In genomic region chr3:94882579-94882978, GRCm38 (mm10) we compare ENCODE assay signal across 27 mouse cellular contexts.
"Had no signal": no experiment of that assay in that cellular context is flagged by ENCODE, and none has a peak within 500 bp of the region (broad histone marks: within the 10 kb centered on the region; RNA-seq: fewer than 3 reads in every experiment).

No protein-coding gene starts in this region.

- H3K9me3 ChIP-seq: limb, embryonic 10.5 days; limb, embryonic 12.5 days; limb, embryonic 13.5 days; limb, embryonic 15.5 days; liver, embryonic 12.5 days; liver, embryonic 13.5 days; liver, embryonic 15.5 days; lung, embryonic 15.5 days; megakaryocyte, embryonic 14.5 days; midbrain, embryonic 10.5 days; midbrain, embryonic 12.5 days; midbrain, embryonic 13.5 days; midbrain, embryonic 15.5 days; neural tube, embryonic 12.5 days had no signal

- H3K9ac ChIP-seq: limb, embryonic 12.5 days; limb, embryonic 13.5 days; limb, embryonic 15.5 days; liver, embryonic 12.5 days; liver, embryonic 13.5 days; liver, embryonic 14.5 days; liver, embryonic 15.5 days; liver, postnatal 0 days; lung, embryonic 14.5 days; lung, embryonic 15.5 days; midbrain, embryonic 12.5 days; midbrain, embryonic 13.5 days; midbrain, embryonic 15.5 days; neural tube, embryonic 12.5 days had no signal

- H3K27ac ChIP-seq: limb, embryonic 10.5 days; limb, embryonic 12.5 days; limb, embryonic 13.5 days; limb, embryonic 15.5 days; liver, embryonic 12.5 days; liver, embryonic 13.5 days; liver, embryonic 14.5 days; liver, embryonic 15.5 days; lung, embryonic 15.5 days; macrophage; midbrain, embryonic 10.5 days; midbrain, embryonic 12.5 days; midbrain, embryonic 13.5 days; midbrain, embryonic 15.5 days; neural tube, embryonic 12.5 days had no signal

- H3K27me3 ChIP-seq: limb, embryonic 12.5 days; limb, embryonic 13.5 days; limb, embryonic 15.5 days; liver, embryonic 12.5 days; liver, embryonic 13.5 days; liver, embryonic 15.5 days; lung, embryonic 15.5 days; megakaryocyte, embryonic 14.5 days; midbrain, embryonic 12.5 days; midbrain, embryonic 13.5 days; midbrain, embryonic 15.5 days; neural tube, embryonic 12.5 days had no signal

- DNase-seq: left cerebral cortex, postnatal 4 days; liver, embryonic 13.5 days; liver, postnatal 0 days; lung, adult 18-20 months; lung, adult 2 months; lung, embryonic 14.5 days; lung, postnatal 10 days; lung, postnatal 14 days; lung, postnatal 36 days; lung, postnatal 4 days; midbrain, embryonic 14.5 days had no signal

- H3K4me3 ChIP-seq: limb, embryonic 10.5 days; limb, embryonic 12.5 days; limb, embryonic 13.5 days; limb, embryonic 15.5 days; liver, embryonic 12.5 days; liver, embryonic 13.5 days; liver, embryonic 15.5 days; lung, embryonic 15.5 days; megakaryocyte, embryonic 14.5 days; midbrain, embryonic 10.5 days; midbrain, embryonic 12.5 days; midbrain, embryonic 13.5 days; midbrain, embryonic 15.5 days; myocyte; neural tube, embryonic 12.5 days had no signal
